Mouse (Mus musculus) gastrocnemius, adult 2 months (tissue): ENCODE results near the gene Tlk1. TPM values are rescaled to one million over a fixed set of nuclear protein-coding genes. Genes with fewer than 3 reads are reported as not detected.

ENCODE experiments used
- DNase-seq: peaks from one replicate; pipeline ENCODE4 v3.0.0; 2022
- H3K27ac ChIP-seq: fragments of 200-600 bp; 2 replicates; pipeline ENCODE4 v1.8.1; 2022; ENCODE audit warnings: mild to moderate bottlenecking
- H3K4me3 ChIP-seq: fragments of 200-600 bp; 2 replicates; pipeline ENCODE4 v1.8.1; 2022; ENCODE audit warnings: mild to moderate bottlenecking, moderate library complexity
- CTCF ChIP-seq: fragments of 200-600 bp; IDR thresholded peaks from 2 replicates; pipeline ENCODE4 v1.8.1; 2022; ENCODE audit warnings: antibody characterized with exemption, mild to moderate bottlenecking, moderate library complexity
- intact Hi-C: fragments of 180-260 bp; cut with DNase I; formaldehyde crosslinking; loops from one replicate; pipeline ENCODE4 v1.15.1; 2025
- total RNA-seq, 2 experiments: library from RNA; stranded (reverse); gene quantifications; 2 replicates each; pipeline ENCODE4 v1.2.3; 2021

Tlk1 gene
- total RNA-seq, 2 experiments from 2014 or later: 39.1 to 46.5 TPM

GRCm38 (mm10) chr2:70741901-70742300 lies 83.6 kb downstream of the Tlk1 start:
- Histone ChIP-seq H3K27ac (no peak overlapping the region), H3K4me3 (no peak overlapping the region)
- intact Hi-C loops: no loop called here
- no peak for TF ChIP-seq CTCF
- no peak for DNase-seq

GRCm38 (mm10) chr2:70736008-70736407 lies 89.5 kb downstream of the Tlk1 start:
- Histone ChIP-seq H3K27ac (no peak overlapping the region), H3K4me3 (no peak overlapping the region)
- no peak for DNase-seq
- no peak for TF ChIP-seq CTCF
- intact Hi-C loops: no loop called here

GRCm38 (mm10) chr2:70735534-70735933 lies 90.0 kb downstream of the Tlk1 start:
- Histone ChIP-seq H3K27ac (no peak overlapping the region), H3K4me3 (no peak overlapping the region)
- intact Hi-C loops: no loop called here
- no peak for DNase-seq
- TF ChIP-seq CTCF: no peak

GRCm38 (mm10) chr2:70727089-70727488 lies 98.4 kb downstream of the Tlk1 start:
- Histone ChIP-seq H3K27ac (no peak overlapping the region), H3K4me3 (no peak overlapping the region)
- TF ChIP-seq CTCF: no peak
- DNase-seq: no peak
- intact Hi-C loops: no loop called here

GRCm38 (mm10) chr2:70723610-70724243 lies 101.8 kb downstream of the Tlk1 start:
- Histone ChIP-seq H3K4me3 (no peak overlapping the region), H3K27ac (no peak overlapping the region)
- TF ChIP-seq CTCF: no peak
- no peak for DNase-seq
- intact Hi-C loops: loop anchor here (1.0 kb wide), 1 partner anchor 24 kb away; no protein-coding TSS in a partner anchor

- H3K4me3 ChIP-seq: no peak overlapping the region
- H3K27ac ChIP-seq: no peak overlapping the region
- no peak for TF ChIP-seq CTCF
- intact Hi-C loops: no loop called here
- no peak for DNase-seq
Observed at GRCm38 (mm10) chr2:70710878-70711277, 114.7 kb downstream of the Tlk1 start.

GRCm38 (mm10) chr2:70710236-70710635 lies 115.3 kb downstream of the Tlk1 start:
- intact Hi-C loops: no loop called here
- Histone ChIP-seq H3K4me3 (no peak overlapping the region), H3K27ac (no peak overlapping the region)
- no peak for DNase-seq
- no peak for TF ChIP-seq CTCF

GRCm38 (mm10) chr2:70708986-70709730 lies 116.4 kb downstream of the Tlk1 start:
- no peak overlapping the region for H3K27ac ChIP-seq
- TF ChIP-seq CTCF: no peak
- intact Hi-C loops: loop anchor here (10.0 kb wide), 1 partner anchor 836 kb away; the partner anchor contains the start of gene Dlx2
- H3K4me3 ChIP-seq: no peak overlapping the region
- DNase-seq: no peak

GRCm38 (mm10) chr2:70702403-70702802 lies 123.1 kb downstream of the Tlk1 start:
- Histone ChIP-seq H3K4me3 (no peak overlapping the region), H3K27ac (no peak overlapping the region)
- intact Hi-C loops: loop anchor here (5.0 to 10.0 kb wide), 2 partner anchors 120 to 842 kb away; partner anchors contain the start of gene Dlx2
- no peak for TF ChIP-seq CTCF
- no peak for DNase-seq

GRCm38 (mm10) chr2:70701571-70701970 lies 124.0 kb downstream of the Tlk1 start:
- intact Hi-C loops: loop anchor here (5.0 to 10.0 kb wide), 2 partner anchors 121 to 843 kb away; partner anchors contain the start of gene Dlx2
- Histone ChIP-seq H3K27ac (no peak overlapping the region), H3K4me3 (no peak overlapping the region)
- no peak for TF ChIP-seq CTCF
- DNase-seq: no peak

GRCm38 (mm10) chr2:70700851-70701250 lies 124.7 kb downstream of the Tlk1 start:
- H3K27ac ChIP-seq: no peak overlapping the region
- H3K4me3 ChIP-seq: no peak overlapping the region
- no peak for TF ChIP-seq CTCF
- intact Hi-C loops: loop anchor here (5.0 to 10.0 kb wide), 2 partner anchors 121 to 844 kb away; partner anchors contain the start of gene Dlx2
- no peak for DNase-seq

GRCm38 (mm10) chr2:70695712-70696111 lies 129.8 kb downstream of the Tlk1 start:
- intact Hi-C loops: no loop called here
- TF ChIP-seq CTCF: no peak
- DNase-seq: no peak
- Histone ChIP-seq H3K4me3 (no peak overlapping the region), H3K27ac (no peak overlapping the region)

GRCm38 (mm10) chr2:70690195-70690594 lies 135.3 kb downstream of the Tlk1 start:
- DNase-seq: peak; percentile 58
- no peak for TF ChIP-seq CTCF
- intact Hi-C loops: no loop called here
- Histone ChIP-seq H3K27ac (peak overlapping the region; percentile 46; the same call in 1 of the 2 replicates), H3K4me3 (no peak overlapping the region)
